Mouse (Mus musculus) bone marrow, adult 2 months (tissue): ENCODE measurements around the gene Daxx.
"Not testable (repeated sequence)": the region's sequence is repeated elsewhere in the genome, so short reads cannot be mapped to it uniquely, and the experiment has no call there.

Experiments
- CTCF ChIP-seq: fragments of 200-500 bp; IDR thresholded peaks from 2 replicates; pipeline ENCODE4 v1.5.1; 2011; ENCODE audit warnings: low read length, control low read depth; ENCODE audit not compliant: control insufficient read depth, insufficient read depth
- POLR2A ChIP-seq: fragments of 200-500 bp; IDR thresholded peaks from 2 replicates; pipeline ENCODE4 v1.6.1; 2011; ENCODE audit warnings: low read depth, mild to moderate bottlenecking, control low read depth, low read length, borderline replicate concordance; ENCODE audit not compliant: control insufficient read depth

DNA sequence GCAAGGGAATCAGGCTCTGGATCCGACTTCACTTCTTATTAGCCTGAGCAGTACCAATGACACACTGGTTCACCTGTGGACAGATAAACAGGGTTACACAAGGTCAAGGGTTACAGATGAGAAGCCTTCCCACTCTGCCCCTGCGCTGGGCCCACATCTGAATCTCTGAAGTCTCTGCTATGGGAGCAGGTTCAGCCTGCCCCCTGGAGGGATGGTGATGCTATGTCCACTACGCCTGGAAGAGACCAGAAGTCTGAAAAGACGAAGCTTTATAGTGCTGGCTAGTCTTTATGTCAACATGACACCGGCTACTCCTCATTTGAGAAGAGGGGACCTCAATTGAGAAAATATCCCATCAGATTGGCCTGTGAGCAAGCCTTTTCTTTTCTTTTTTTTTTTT, 33.4 kb upstream of the Daxx start:
- not testable (repeated sequence) for TF ChIP-seq POLR2A
- TF ChIP-seq CTCF = peak; percentile 24; the same call in 1 of the 2 replicates
